Mouse (Mus musculus) hindbrain, embryonic 11.5 days (tissue): ENCODE measurements around the gene Gm4981. TPM values are rescaled to one million over a fixed set of nuclear protein-coding genes. Genes with fewer than 3 reads are reported as not detected.
"Not testable (repeated sequence)": the region's sequence is repeated elsewhere in the genome, so short reads cannot be mapped to it uniquely, and the experiment has no call there.

ENCODE experiments used
- ATAC-seq: fragments of 200-750 bp; cut with Nextera tagmentation; 2 replicates; pipeline ENCODE4 v1.8.0; 2017; ENCODE audit warnings: mild to moderate bottlenecking, moderate TSS enrichment, moderate library complexity; ENCODE audit not compliant: low FRiP score
- DNase-seq: peaks from one replicate; pipeline ENCODE4 v3.0.0-alpha.2; 2015; ENCODE audit warnings: low spot score
- H3K27ac ChIP-seq: fragments of 300-500 bp; sonication (generic); 2 replicates; pipeline ENCODE4 v1.5.1; 2014; ENCODE audit warnings: mild to moderate bottlenecking, low read depth, low read length
- H3K27me3 ChIP-seq: fragments of 300-500 bp; sonication (generic); 2 replicates; pipeline ENCODE4 v1.6.1; 2014; ENCODE audit warnings: mild to moderate bottlenecking, low read length, moderate library complexity, mixed read lengths; ENCODE audit not compliant: control insufficient read depth, insufficient read depth
- H3K36me3 ChIP-seq: fragments of 300-500 bp; sonication (generic); 2 replicates; pipeline ENCODE4 v1.6.1; 2014; ENCODE audit warnings: mild to moderate bottlenecking, low read length, moderate library complexity, mixed read lengths; ENCODE audit not compliant: control insufficient read depth, insufficient read depth
- H3K4me1 ChIP-seq: fragments of 300-500 bp; sonication (generic); replicated peaks from 2 replicates; pipeline ENCODE4 v1.6.1; 2014; ENCODE audit warnings: low read length, mixed read lengths; ENCODE audit not compliant: control insufficient read depth, insufficient read depth
- H3K4me2 ChIP-seq: fragments of 300-500 bp; sonication (generic); replicated peaks from 2 replicates; pipeline ENCODE4 v1.6.1; 2014; ENCODE audit warnings: mild to moderate bottlenecking, low read depth, low read length
- H3K4me3 ChIP-seq: fragments of 300-500 bp; sonication (generic); 2 replicates; pipeline ENCODE4 v1.5.1; 2014; ENCODE audit warnings: low read depth, low read length
- H3K9ac ChIP-seq: fragments of 300-500 bp; sonication (generic); 2 replicates; pipeline ENCODE4 v1.6.1; 2014; ENCODE audit warnings: low read depth, low read length
- H3K9me3 ChIP-seq: fragments of 300-500 bp; sonication (generic); 2 replicates; pipeline ENCODE4 v1.6.1; 2016; ENCODE audit warnings: low read length; ENCODE audit not compliant: control insufficient read depth
- WGBS: fragments of 180-500 bp; shearing (Covaris S2); extraction: QIAGEN DNeasy Blood & Tissue Kit; methylation state at CpG from one replicate; pipeline ENCODE4 v1.1.7; 2014; 5-methylcytosine and 5-hydroxymethylcytosine counted together
- polyA plus RNA-seq: library from polyadenylated mRNA; unstranded; fragments of >200 nt; fragmentation: Nextera tagmentation; extraction: Ambion mirVana; gene quantifications from 2 replicates; pipeline ENCODE4 v1.2.1, GENCODE M21; 2014

Gm4981 gene
- polyA plus RNA-seq, 1 experiment from 2014 or later: not detected

DNA sequence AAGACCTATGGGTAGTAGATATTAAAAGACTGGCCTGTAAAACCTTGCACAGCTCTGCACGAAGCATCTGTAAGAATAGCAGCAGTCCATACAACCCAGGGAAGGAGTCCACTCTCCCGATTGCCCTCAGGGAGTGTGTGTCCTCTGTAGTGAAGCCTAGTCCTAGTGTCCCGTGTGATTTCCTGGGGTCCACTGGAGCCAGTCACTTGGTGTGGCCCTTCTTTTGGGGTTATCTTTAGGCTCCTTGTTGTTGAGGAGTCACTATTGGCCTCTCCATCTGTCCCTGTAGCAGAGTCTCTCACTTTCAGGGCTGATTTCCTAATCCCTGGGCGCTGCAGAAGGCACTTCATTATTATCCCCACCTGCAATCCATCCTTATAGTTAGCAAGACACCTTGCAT, 1.5 kb downstream of the Gm4981 start:
- not testable (repeated sequence) for DNase-seq, ATAC-seq, H3K9ac ChIP-seq, H3K4me1 ChIP-seq, H3K4me3 ChIP-seq, H3K27me3 ChIP-seq, H3K4me2 ChIP-seq, H3K36me3 ChIP-seq, H3K27ac ChIP-seq
- H3K9me3 ChIP-seq: peaks cover 16% of the 10 kb centered on the region
- WGBS: 84% methylated on average over 4 of the region's 4 CpGs

GRCm38 (mm10) chr10:58233740-58234121, 2.8 kb downstream of the Gm4981 start:
- H3K27me3 ChIP-seq, H3K36me3 ChIP-seq, ATAC-seq, H3K27ac ChIP-seq, DNase-seq, H3K4me1 ChIP-seq, H3K9ac ChIP-seq, H3K4me2 ChIP-seq, H3K4me3 ChIP-seq: not testable (repeated sequence)
- peaks cover 13% of the 10 kb centered on the region for H3K9me3 ChIP-seq

DNA sequence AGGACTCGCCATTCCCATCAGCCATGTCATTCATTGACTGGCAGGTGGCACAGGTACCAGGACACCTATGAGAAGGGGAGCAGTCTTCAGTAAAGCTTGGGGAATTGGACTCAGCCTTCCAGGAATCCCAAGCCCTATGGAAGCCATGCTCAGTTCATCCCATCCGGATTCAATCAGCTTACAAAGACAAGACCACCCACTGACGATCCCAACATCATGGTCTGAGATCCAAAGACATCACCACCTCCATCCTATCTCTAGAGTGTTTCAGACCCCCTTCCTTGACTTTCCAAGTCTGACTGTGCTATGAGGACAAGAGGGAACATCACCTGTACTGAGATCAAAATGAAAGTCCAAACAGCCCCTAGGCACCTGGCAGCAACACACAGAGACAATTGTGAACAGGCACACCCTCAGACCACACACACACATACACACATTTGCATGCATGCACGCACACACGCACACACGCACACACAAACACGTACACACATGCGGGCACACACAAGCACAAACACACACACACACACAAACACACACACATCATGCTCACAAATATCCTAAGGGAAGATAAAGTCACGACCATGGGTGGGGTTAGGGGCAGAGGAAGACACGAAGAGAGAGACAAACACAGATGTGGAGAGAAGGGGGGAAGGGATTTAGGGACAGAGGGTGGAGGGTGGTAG, 3.3 kb downstream of the Gm4981 start:
- not testable (repeated sequence) for H3K27ac ChIP-seq, DNase-seq, H3K4me1 ChIP-seq, H3K4me3 ChIP-seq, H3K27me3 ChIP-seq, H3K9ac ChIP-seq, H3K4me2 ChIP-seq, H3K36me3 ChIP-seq
- 76% methylated on average over 9 of the region's 10 CpGs for WGBS
- peak; percentile 63 for ATAC-seq
- H3K9me3 ChIP-seq: peaks cover 13% of the 10 kb centered on the region

- DNase-seq, H3K9ac ChIP-seq, H3K36me3 ChIP-seq, H3K4me2 ChIP-seq, H3K27ac ChIP-seq, H3K27me3 ChIP-seq, H3K4me1 ChIP-seq, H3K4me3 ChIP-seq: not testable (repeated sequence)
- peak; percentile 58 for ATAC-seq
- peaks cover 11% of the 10 kb centered on the region for H3K9me3 ChIP-seq
- WGBS: 78% methylated on average over 5 of the region's 8 CpGs
Measured at GRCm38 (mm10) chr10:58232641-58232969, 3.9 kb downstream of the Gm4981 start, which contains the start of gene Duxf3. Gene Duxf3 (minus strand): TSS chr10:58232675.

GRCm38 (mm10) chr10:58231779-58232640, 4.5 kb downstream of the Gm4981 start:
- DNase-seq (peak; percentile 47), ATAC-seq (peak; percentile 79)
- H3K4me1 ChIP-seq, H3K4me3 ChIP-seq, H3K4me2 ChIP-seq, H3K36me3 ChIP-seq, H3K9ac ChIP-seq, H3K27me3 ChIP-seq, H3K27ac ChIP-seq: not testable (repeated sequence)
- H3K9me3 ChIP-seq: peaks cover 11% of the 10 kb centered on the region
- WGBS: 86% methylated on average over 29 of the region's 35 CpGs

GRCm38 (mm10) chr10:58231088-58231487, 5.4 kb downstream of the Gm4981 start:
- H3K4me1 ChIP-seq, H3K4me3 ChIP-seq, H3K27ac ChIP-seq, H3K4me2 ChIP-seq, DNase-seq, H3K27me3 ChIP-seq, H3K36me3 ChIP-seq, H3K9ac ChIP-seq, H3K9me3 ChIP-seq: not testable (repeated sequence)
- WGBS: 82% methylated on average over 4 of the region's 7 CpGs
- peak; percentile 34 for ATAC-seq

- not testable (repeated sequence) for DNase-seq, H3K9ac ChIP-seq, H3K4me3 ChIP-seq, H3K4me1 ChIP-seq, H3K4me2 ChIP-seq, ATAC-seq, H3K27ac ChIP-seq, H3K9me3 ChIP-seq, H3K36me3 ChIP-seq, H3K27me3 ChIP-seq
- 52% methylated on average over 3 of the region's 3 CpGs for WGBS
Measured at GRCm38 (mm10) chr10:58230021-58230420, 6.5 kb downstream of the Gm4981 start.

DNA sequence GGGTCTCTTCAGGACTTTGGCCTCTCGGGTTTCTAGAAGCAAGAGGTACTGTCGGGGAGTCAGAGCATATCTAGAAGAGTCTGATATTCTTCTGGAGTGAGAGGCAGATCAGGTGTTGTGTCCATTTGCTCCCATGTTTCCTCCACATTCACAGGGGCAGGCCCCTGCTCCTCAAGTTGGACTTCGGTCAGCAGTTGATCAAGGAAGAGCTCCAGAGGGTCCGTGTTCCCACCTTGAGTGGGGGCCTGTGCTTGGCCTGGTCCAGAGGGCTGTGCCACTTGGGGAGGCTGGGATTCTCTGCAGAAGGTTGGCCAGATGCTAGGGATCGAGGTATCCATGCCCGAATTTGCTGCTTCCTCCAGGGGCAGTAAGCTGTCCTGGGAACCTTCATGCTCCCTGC, 8.7 kb downstream of the Gm4981 start:
- H3K9me3 ChIP-seq: peaks cover 12% of the 10 kb centered on the region
- H3K4me2 ChIP-seq, H3K27me3 ChIP-seq, ATAC-seq, H3K4me1 ChIP-seq, H3K27ac ChIP-seq, H3K4me3 ChIP-seq, DNase-seq, H3K9ac ChIP-seq, H3K36me3 ChIP-seq: not testable (repeated sequence)
- 83% methylated on average over 2 of the region's 6 CpGs for WGBS

DNA sequence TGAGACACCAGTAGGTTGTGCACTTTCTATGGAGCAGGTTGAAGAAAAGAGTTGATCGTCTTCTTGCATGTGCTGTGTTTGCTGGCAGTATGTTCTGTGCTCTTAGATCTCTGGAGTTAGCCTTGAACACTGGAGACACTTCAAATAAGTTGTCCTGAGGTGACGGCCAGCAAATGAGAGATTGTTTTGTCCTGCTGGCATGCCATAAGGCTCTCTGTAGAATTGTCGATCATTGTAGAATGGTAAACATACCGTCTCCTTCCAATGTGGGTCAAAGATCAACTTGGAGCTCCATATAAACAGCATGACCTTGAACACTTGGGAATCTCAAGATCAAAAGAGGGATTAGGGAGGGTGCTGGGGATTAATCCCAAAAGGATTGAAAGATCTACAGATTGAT, 10.1 kb downstream of the Gm4981 start:
- not testable (repeated sequence) for H3K4me3 ChIP-seq, H3K27me3 ChIP-seq, H3K4me2 ChIP-seq, H3K9ac ChIP-seq, H3K4me1 ChIP-seq, H3K36me3 ChIP-seq, H3K9me3 ChIP-seq, ATAC-seq, H3K27ac ChIP-seq
- DNase-seq: peak; percentile 23
- 91% methylated on average over 4 of the region's 4 CpGs for WGBS
